Mouse (Mus musculus) heart, embryonic 15.5 days (tissue): ENCODE results near the gene Ror2. TPM values are rescaled to one million over a fixed set of nuclear protein-coding genes. Genes with fewer than 3 reads are reported as not detected.

Experiments used
- ATAC-seq: fragments of 200-750 bp; cut with Nextera tagmentation; replicated peaks from 2 replicates; pipeline ENCODE4 v1.8.0; 2017; ENCODE audit warnings: low read depth, moderate TSS enrichment; ENCODE audit not compliant: insufficient number of reproducible peaks, insufficient read depth, low FRiP score
- H3K27ac ChIP-seq: fragments of 300-500 bp; sonication (generic); 2 replicates; pipeline ENCODE4 v1.5.1; 2015; ENCODE audit warnings: mild to moderate bottlenecking, inconsistent platforms
- H3K27me3 ChIP-seq: fragments of 300-500 bp; sonication (generic); 2 replicates; pipeline ENCODE4 v1.6.1; 2015; ENCODE audit warnings: inconsistent platforms
- H3K36me3 ChIP-seq: fragments of 300-500 bp; sonication (generic); 2 replicates; pipeline ENCODE4 v1.6.1; 2015; ENCODE audit warnings: mild to moderate bottlenecking, inconsistent platforms
- H3K4me1 ChIP-seq: fragments of 300-500 bp; sonication (generic); replicated peaks from 2 replicates; pipeline ENCODE4 v1.6.1; 2015; ENCODE audit warnings: inconsistent platforms
- H3K4me2 ChIP-seq: fragments of 300-500 bp; sonication (generic); 2 replicates; pipeline ENCODE4 v1.6.1; 2015; ENCODE audit warnings: inconsistent platforms, mild to moderate bottlenecking, moderate library complexity
- H3K4me3 ChIP-seq: fragments of 300-500 bp; sonication (generic); 2 replicates; pipeline ENCODE4 v1.5.1; 2015; ENCODE audit warnings: mild to moderate bottlenecking, inconsistent platforms
- H3K9ac ChIP-seq: fragments of 300-500 bp; sonication (generic); 2 replicates; pipeline ENCODE4 v1.6.1; 2015; ENCODE audit warnings: mild to moderate bottlenecking, inconsistent platforms
- H3K9me3 ChIP-seq: fragments of 300-500 bp; sonication (generic); replicated peaks from 2 replicates; pipeline ENCODE4 v1.6.1; 2016; ENCODE audit warnings: inconsistent platforms
- WGBS: fragments of 180-500 bp; shearing (Covaris S2); methylation state at CpG from one replicate; pipeline ENCODE4 v1.1.7; 2015; ENCODE audit warnings: mixed read lengths; 5-methylcytosine and 5-hydroxymethylcytosine counted together
- polyA plus RNA-seq: library from polyadenylated mRNA; unstranded; fragments of >200 nt; fragmentation: Nextera tagmentation; extraction: Ambion mirVana; gene quantifications from 2 replicates; pipeline ENCODE4 v1.2.1, GENCODE M21; 2015

Ror2 gene
- polyA plus RNA-seq, 1 experiment from 2014 or later, result 14.4 TPM

DNA sequence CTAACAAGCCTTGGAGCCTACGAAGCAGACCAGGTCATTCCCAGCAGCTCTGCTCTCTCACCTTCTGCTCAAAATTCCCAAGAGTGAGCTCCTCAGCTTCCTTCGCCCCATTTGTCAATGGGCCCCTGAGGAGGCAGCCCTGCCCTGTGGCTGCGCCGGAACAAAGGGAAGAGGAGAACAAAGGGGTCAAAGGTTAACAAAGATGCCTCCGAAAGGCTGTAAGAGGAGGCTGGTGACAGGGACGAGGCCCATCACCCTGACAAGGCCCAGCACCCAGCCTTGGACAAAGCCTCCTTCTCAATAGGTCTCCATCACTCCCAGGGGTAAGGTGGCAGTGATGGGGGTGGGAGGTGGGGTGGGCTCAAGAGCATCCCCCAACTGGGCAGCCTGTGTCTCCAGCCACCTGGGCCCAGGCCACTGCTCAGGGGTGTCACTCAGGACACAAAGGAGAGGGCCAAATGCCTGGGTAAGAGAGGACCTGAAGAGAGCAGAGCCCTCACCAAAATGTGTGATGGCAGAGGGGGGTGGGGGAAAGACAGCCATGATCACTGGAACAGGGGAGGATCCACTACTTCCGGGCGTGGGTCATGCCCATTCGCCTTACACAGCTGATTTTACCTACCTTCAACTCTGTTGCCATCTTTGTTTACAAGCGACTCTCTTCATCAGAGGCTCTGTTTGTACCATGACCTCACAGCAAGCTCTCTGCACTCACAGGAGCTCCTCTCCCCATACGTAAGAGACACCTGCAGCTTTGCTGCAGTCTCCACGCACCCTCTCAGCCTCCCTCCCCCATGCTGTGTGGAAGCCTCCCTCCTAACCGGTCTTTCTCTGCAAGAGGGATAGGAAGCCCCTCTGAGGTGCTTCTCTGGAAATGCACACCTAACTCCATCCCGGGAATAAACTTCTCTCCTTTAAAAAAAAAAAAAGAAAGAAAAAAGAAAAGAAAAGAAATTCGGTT lies 51.8 kb downstream of the Ror2 start:
- Histone ChIP-seq H3K27me3 (no peaks in the 10 kb centered on the region), H3K9ac (no peak overlapping the region), H3K27ac (peak overlapping the region; percentile 41), H3K9me3 (no peaks in the 10 kb centered on the region), H3K4me2 (no peak overlapping the region), H3K36me3 (no peaks in the 10 kb centered on the region), H3K4me1 (peaks cover 74% of the 10 kb centered on the region), H3K4me3 (no peak overlapping the region)
- ATAC-seq, result no peak
- WGBS, result 63% methylated on average over 15 of the region's 15 CpGs

DNA sequence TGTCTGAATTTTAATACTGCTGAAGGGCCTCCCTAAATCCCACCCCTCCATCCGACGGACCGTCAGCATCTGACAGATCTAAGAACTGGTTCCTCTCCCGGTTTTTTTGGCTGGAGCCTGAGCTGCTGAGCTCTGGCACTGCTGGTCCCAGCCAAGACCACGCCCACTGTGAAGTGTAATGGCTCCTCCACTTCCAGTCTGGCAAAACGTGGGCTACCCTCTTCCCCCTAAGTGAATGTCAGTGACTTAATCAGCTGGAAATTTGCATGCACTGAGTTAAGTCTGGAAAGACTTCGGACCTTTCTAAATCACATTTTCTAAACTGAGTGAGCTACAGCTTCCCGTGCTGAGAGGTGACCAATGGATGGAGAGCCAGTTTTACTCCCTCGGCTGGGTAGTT lies 52.5 kb downstream of the Ror2 start:
- Histone ChIP-seq H3K9ac (no peak overlapping the region), H3K27me3 (no peaks in the 10 kb centered on the region), H3K4me2 (no peak overlapping the region), H3K4me3 (no peak overlapping the region), H3K9me3 (no peaks in the 10 kb centered on the region), H3K27ac (peak overlapping the region; percentile 41), H3K36me3 (no peaks in the 10 kb centered on the region), H3K4me1 (peaks cover 74% of the 10 kb centered on the region)
- no peak for ATAC-seq
- WGBS, result 21% methylated on average over 9 of the region's 9 CpGs

DNA sequence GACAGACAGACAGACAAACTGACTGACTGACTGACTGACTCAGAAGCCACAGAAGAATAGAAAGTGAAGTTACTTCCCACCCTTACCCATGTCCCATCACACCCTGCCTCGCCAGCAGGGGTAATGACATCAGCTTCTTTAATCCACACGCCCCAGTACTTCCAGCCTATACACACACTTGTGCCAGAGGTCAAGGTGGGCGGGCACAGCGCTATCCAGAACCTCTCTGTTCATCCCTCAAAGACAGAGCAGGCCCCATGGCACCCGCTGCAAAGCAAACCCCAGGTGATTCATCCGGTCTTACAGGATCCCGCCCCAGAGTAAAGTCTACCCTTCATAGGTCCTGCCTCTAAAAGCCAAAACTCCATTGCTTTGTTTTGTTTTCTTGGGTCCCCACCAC lies 53.5 kb downstream of the Ror2 start:
- Histone ChIP-seq H3K27me3 (no peaks in the 10 kb centered on the region), H3K27ac (no peak overlapping the region)
- no peak for ATAC-seq

DNA sequence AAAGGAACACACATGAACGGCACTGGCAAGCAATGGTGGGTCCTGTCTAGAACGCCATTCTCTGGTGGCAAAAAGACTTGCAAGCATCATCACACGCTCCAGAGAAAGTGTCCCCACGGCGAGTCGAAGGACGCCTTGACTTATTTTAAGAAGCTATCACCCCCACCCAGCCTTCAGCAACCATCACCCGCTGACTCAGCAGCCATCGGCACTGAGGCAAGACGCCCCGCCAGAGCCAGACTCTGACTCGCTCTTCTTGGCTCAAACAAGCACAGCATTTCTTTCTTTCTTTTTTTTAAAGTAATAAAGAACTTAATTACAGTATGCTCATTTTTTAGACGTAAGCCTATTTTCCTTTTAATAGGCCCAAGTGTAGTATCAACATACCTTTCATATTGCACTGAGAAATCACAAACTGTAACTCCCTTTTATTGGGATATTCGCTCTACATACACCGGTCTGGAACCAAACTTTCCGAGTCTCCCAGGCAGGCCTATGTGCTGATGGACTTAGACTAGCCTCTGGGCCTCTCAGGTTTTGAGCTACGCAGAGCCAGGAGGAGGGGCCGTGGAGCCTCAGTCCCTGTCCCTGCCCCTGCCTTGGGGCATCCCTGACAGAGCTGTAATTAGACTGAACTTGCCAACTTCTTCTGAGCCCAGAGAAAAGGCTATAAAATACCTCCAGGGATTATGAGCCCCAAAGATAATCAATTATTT lies 55.3 kb downstream of the Ror2 start:
- 0 out of 2 replicates have a peak overlapping the region, but pooled peaks have one; percentile 34 for H3K27ac ChIP-seq
- whole genome bisulfite sequencing, result 53% methylated on average over 18 of the region's 18 CpGs
- H3K4me1 ChIP-seq, result peaks cover 70% of the 10 kb centered on the region
- ATAC-seq, result no peak
- H3K36me3 ChIP-seq, result no peaks in the 10 kb centered on the region
- no peak overlapping the region for H3K4me3 ChIP-seq
- H3K9me3 ChIP-seq, result no peaks in the 10 kb centered on the region
- H3K9ac ChIP-seq, result no peak overlapping the region
- no peaks in the 10 kb centered on the region for H3K27me3 ChIP-seq
- no peak overlapping the region for H3K4me2 ChIP-seq

More for the DNA sequence above, 53.5 kb downstream of the Ror2 start:
- H3K4me2 ChIP-seq, result no peak overlapping the region
- H3K36me3 ChIP-seq, result no peaks in the 10 kb centered on the region
- no peak overlapping the region for H3K9ac ChIP-seq
- 69% methylated on average over 7 of the region's 7 CpGs for WGBS
- peaks cover 74% of the 10 kb centered on the region for H3K4me1 ChIP-seq
- H3K9me3 ChIP-seq, result no peaks in the 10 kb centered on the region
- no peak overlapping the region for H3K4me3 ChIP-seq

DNA sequence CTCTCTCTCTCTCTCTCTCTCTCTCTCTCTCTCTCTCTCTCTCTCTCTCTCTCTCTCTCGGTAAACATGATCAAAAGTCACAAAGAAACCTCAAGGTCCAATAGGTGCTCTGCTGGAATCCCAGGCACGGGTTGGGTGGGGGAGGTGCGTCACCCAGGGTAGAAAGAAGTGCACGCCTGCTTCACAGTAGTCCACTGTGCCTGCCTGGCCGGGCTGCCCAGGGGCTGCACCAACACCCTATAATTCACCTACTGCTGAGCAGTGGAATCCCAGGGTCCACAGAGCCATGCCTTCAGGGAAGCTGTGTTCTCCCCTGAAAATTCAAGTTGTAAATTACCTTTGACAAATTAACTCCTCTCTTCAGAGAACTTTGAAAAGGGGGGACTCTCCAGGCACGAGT lies 58.9 kb downstream of the Ror2 start:
- Histone ChIP-seq H3K9ac (no peak overlapping the region), H3K27ac (peak overlapping the region; percentile 81), H3K9me3 (no peaks in the 10 kb centered on the region), H3K4me3 (no peak overlapping the region), H3K36me3 (no peaks in the 10 kb centered on the region), H3K4me2 (peak overlapping the region; percentile 53), H3K4me1 (peaks cover 35% of the 10 kb centered on the region), H3K27me3 (no peaks in the 10 kb centered on the region)
- ATAC-seq, result 0 out of 2 replicates have a peak, but pooled peaks have one; percentile 51
- WGBS, result 32% methylated on average over 6 of the region's 6 CpGs

- H3K4me1 ChIP-seq, result peaks cover 31% of the 10 kb centered on the region
- peak overlapping the region; percentile 53 for H3K4me2 ChIP-seq
- peak overlapping the region; percentile 14; the same call in 1 of the 2 replicates for H3K4me3 ChIP-seq
- peak; percentile 31; the same call in 1 of the 2 replicates for ATAC-seq
- H3K9me3 ChIP-seq, result no peaks in the 10 kb centered on the region
- H3K36me3 ChIP-seq, result no peaks in the 10 kb centered on the region
- no peaks in the 10 kb centered on the region for H3K27me3 ChIP-seq
- WGBS, result 12% methylated on average over 7 of the region's 7 CpGs
- H3K27ac ChIP-seq, result peak overlapping the region; percentile 81
- H3K9ac ChIP-seq, result peak overlapping the region; percentile 19; the same call in 1 of the 2 replicates
These were observed 59.5 kb downstream of the Ror2 start for GRCm38 (mm10) chr13:53226461-53226860.

- Histone ChIP-seq H3K27me3 (no peaks in the 10 kb centered on the region), H3K4me1 (peaks cover 26% of the 10 kb centered on the region), H3K9me3 (no peaks in the 10 kb centered on the region), H3K27ac (peak overlapping the region; percentile 81; the same call in 1 of the 2 replicates), H3K4me3 (no peak overlapping the region), H3K9ac (no peak overlapping the region), H3K36me3 (no peaks in the 10 kb centered on the region), H3K4me2 (no peak overlapping the region; the same call in 1 of the 2 replicates)
- ATAC-seq, result no peak
- 93% methylated on average over 3 of the region's 3 CpGs for WGBS
These were observed 60.0 kb downstream of the Ror2 start for GRCm38 (mm10) chr13:53225925-53226324.

DNA sequence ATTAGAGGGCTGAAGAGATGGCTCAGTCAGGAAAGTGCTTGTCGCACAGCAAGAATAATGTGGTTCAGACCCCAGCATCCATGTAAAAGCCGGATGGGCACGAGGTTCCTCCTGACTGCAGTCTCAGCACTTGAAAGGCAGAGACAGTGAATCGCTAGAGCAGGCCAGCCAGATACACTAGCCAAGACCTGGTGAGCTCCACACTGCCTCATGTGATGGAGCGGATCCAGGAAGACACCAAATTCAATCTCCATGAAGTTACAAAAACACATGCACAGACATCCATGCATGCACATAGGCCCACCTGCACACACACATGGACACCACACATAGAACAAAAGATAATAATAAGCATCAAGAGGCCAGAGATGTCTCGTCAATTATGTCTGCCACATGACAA lies 64.7 kb downstream of the Ror2 start:
- Histone ChIP-seq H3K27ac (no peak overlapping the region), H3K27me3 (no peaks in the 10 kb centered on the region), H3K4me1 (peaks cover 29% of the 10 kb centered on the region), H3K9me3 (no peaks in the 10 kb centered on the region), H3K4me2 (no peak overlapping the region), H3K4me3 (no peak overlapping the region), H3K36me3 (no peaks in the 10 kb centered on the region), H3K9ac (no peak overlapping the region)
- no peak for ATAC-seq
- WGBS, result 82% methylated on average over 6 of the region's 6 CpGs

- Histone ChIP-seq H3K4me1 (peaks cover 25% of the 10 kb centered on the region), H3K9me3 (no peaks in the 10 kb centered on the region), H3K27ac (no peak overlapping the region), H3K4me3 (no peak overlapping the region), H3K27me3 (no peaks in the 10 kb centered on the region), H3K9ac (no peak overlapping the region), H3K4me2 (no peak overlapping the region), H3K36me3 (no peaks in the 10 kb centered on the region)
- WGBS, result 94% methylated on average over 10 of the region's 10 CpGs
- ATAC-seq, result no peak
These were observed 66.0 kb downstream of the Ror2 start for GRCm38 (mm10) chr13:53219889-53220288.

- Histone ChIP-seq H3K27ac (no peak overlapping the region), H3K4me2 (no peak overlapping the region), H3K4me1 (peaks cover 27% of the 10 kb centered on the region), H3K9ac (no peak overlapping the region), H3K4me3 (no peak overlapping the region), H3K36me3 (no peaks in the 10 kb centered on the region), H3K27me3 (no peaks in the 10 kb centered on the region), H3K9me3 (no peaks in the 10 kb centered on the region)
- no peak for ATAC-seq
- 75% methylated on average over 3 of the region's 3 CpGs for WGBS
These were observed 66.5 kb downstream of the Ror2 start for GRCm38 (mm10) chr13:53219391-53219790.

- peaks cover 39% of the 10 kb centered on the region for H3K4me1 ChIP-seq
- ATAC-seq, result 0 out of 2 replicates have a peak, but pooled peaks have one; percentile 32
These were observed 68.4 kb downstream of the Ror2 start for GRCm38 (mm10) chr13:53217396-53217975.

More at GRCm38 (mm10) chr13:53217396-53217975, 68.4 kb downstream of the Ror2 start:
- H3K4me3 ChIP-seq, result no peak overlapping the region
- H3K9ac ChIP-seq, result no peak overlapping the region
- H3K4me2 ChIP-seq, result no peak overlapping the region
- no peaks in the 10 kb centered on the region for H3K36me3 ChIP-seq
- H3K9me3 ChIP-seq, result no peaks in the 10 kb centered on the region
- H3K27me3 ChIP-seq, result no peaks in the 10 kb centered on the region
- H3K27ac ChIP-seq, result peak overlapping the region; percentile 5; the same call in 1 of the 2 replicates
- WGBS, result 48% methylated on average over 6 of the region's 6 CpGs
